In the genomic region with DNA sequence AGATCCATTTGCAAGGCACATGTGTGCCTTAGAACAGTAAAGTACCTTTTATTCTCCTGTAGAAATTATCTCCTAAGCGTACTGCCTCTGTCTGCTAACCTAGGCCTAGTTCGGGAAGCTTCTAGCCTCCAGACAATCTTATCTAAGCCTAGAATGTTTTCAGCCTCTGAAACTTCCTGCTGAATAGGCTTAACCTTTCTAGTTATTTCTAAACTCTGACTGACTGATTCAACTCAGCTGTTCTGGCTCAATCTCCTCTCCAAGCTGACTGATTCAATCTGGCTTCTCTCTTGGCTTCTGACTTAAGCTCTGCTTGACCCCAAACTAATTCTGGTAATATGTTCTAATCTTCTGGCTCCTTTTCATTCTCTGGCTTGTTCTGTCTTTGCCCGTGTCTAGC, we compare ENCODE assay signal across 29 mouse cellular contexts. TPM values are rescaled to one million over a fixed set of nuclear protein-coding genes. Genes with fewer than 3 reads are reported as not detected.
DNase-seq lines count a peak whose midpoint lies in the region; ATAC-seq and TF ChIP-seq lines count a peak whose summit lies in the region.
"Had no signal": no experiment of that assay in that cellular context is flagged by ENCODE, and none has a peak within 500 bp of the region (broad histone marks: within the 10 kb centered on the region; RNA-seq: fewer than 3 reads in every experiment).

No protein-coding gene starts in this region.

- peaks cover 40% of the 10 kb centered on the region for H3K4me1 ChIP-seq in liver, embryonic 11.5 days (replicated peaks; ENCODE audit: control insufficient read depth, insufficient read depth, low read length)
- H3K4me1 ChIP-seq in MEL (ENCODE audit: control insufficient read depth in 1 of 2, insufficient read depth in 2 of 2, low read length in 2 of 2) = peaks cover 11 to 43% of the 10 kb centered on the region in 2 experiments
- H3K4me1 ChIP-seq in liver, embryonic 13.5 days (replicated peaks) = peaks cover 63% of the 10 kb centered on the region
- peaks cover 33% of the 10 kb centered on the region for H3K4me1 ChIP-seq in liver, postnatal 0 days (ENCODE audit: insufficient read depth)
- no peaks in the 10 kb centered on the region for H3K4me1 ChIP-seq in stomach, postnatal 0 days (replicated peaks; ENCODE audit: control insufficient read depth, insufficient read depth)

- H3K4me3 ChIP-seq in liver, embryonic 11.5 days (ENCODE audit: low read depth, low read length) = no peak overlapping the region
- H3K4me3 ChIP-seq in MEL (ENCODE audit: control insufficient read depth in 1 of 2, insufficient read depth in 1 of 2, low read depth in 2 of 2, low read length in 2 of 2) = no peak overlapping the region
- H3K4me3 ChIP-seq in liver, embryonic 13.5 days (replicated peaks) = no peak overlapping the region
- no peak overlapping the region for H3K4me3 ChIP-seq in liver, postnatal 0 days (ENCODE audit: low read depth, low read length)
- no peak overlapping the region for H3K4me3 ChIP-seq in stomach, postnatal 0 days (ENCODE audit: low read depth, low read length)
- H3K4me3 ChIP-seq: embryonic facial prominence, embryonic 15.5 days; forebrain, embryonic 15.5 days; heart, embryonic 10.5 days; heart, embryonic 15.5 days; hindbrain, embryonic 13.5 days had no signal

- ATAC-seq in liver, embryonic 11.5 days (replicated peaks; ENCODE audit: low FRiP score) = no peak
- no peak for ATAC-seq in liver, embryonic 13.5 days (ENCODE audit: low read depth)
- ATAC-seq in liver, postnatal 0 days = no peak
- ATAC-seq in monocyte, adult 5-6 weeks (replicated peaks; ENCODE audit: insufficient number of reproducible peaks, low FRiP score, low TSS enrichment, poor library complexity, severe bottlenecking) = no peak
- no peak for ATAC-seq in stomach, postnatal 0 days (ENCODE audit: low FRiP score, low TSS enrichment)
- ATAC-seq: CD4-positive, CD25-positive, alpha-beta regulatory T cell, adult 4 months; forebrain, embryonic 15.5 days had no signal

- peak; percentile 33 to 41; a peak in 2 of 4 replicates for TF ChIP-seq EP300 in MEL (IDR thresholded peaks at IDR 0.05; ENCODE audit: low read depth in 1 of 2, low read length in 2 of 2)
- TF ChIP-seq EP300 in liver, postnatal 0 days (IDR thresholded peaks at IDR 0.05; ENCODE audit: low read depth) = no peak
- no peak for TF ChIP-seq EP300 in stomach, postnatal 0 days (optimal IDR thresholded peaks at IDR 0.05)

- TF ChIP-seq CTCF in MEL (IDR thresholded peaks at IDR 0.05 in 2 of 3, conservative IDR thresholded peaks at IDR 0.05 in 1 of 3; ENCODE audit: control insufficient read depth in 1 of 3, insufficient read depth in 1 of 3, low read depth in 2 of 3, low read length in 3 of 3, poor library complexity in 1 of 3, severe bottlenecking in 1 of 3) = no peak
- TF ChIP-seq CTCF in liver, postnatal 0 days (IDR thresholded peaks at IDR 0.05; ENCODE audit: low read depth) = no peak
- no peak for TF ChIP-seq CTCF in stomach, postnatal 0 days (IDR thresholded peaks at IDR 0.05; ENCODE audit: low read depth)

- no peak for DNase-seq in liver, embryonic 11.5 days (ENCODE audit: low spot score)
- DNase-seq in liver (no peak), MEL (ENCODE audit: low read depth, low spot score) (peak; percentile 72)
- DNase-seq in liver, embryonic 13.5 days = no peak
- no peak for DNase-seq in liver, postnatal 0 days
- DNase-seq in stomach, postnatal 0 days (ENCODE audit: low spot score) = no peak
- DNase-seq: adrenal gland, postnatal 10 days; B cell, adult 2 months; cerebellum, adult 11 months; cerebellum, adult 8-10 months; cerebellum, postnatal 14 days; embryo, embryonic 11 days; gastrocnemius, postnatal 10 days; heart, adult 18-20 months; heart, postnatal 14 days had no signal

- no peaks in the 10 kb centered on the region; the same call in 1 of the 2 replicates for H3K79me2 ChIP-seq in MEL (ENCODE audit: control insufficient read depth, insufficient read depth, low read length, poor library complexity)

- TF ChIP-seq POLR2A in MEL (IDR thresholded peaks at IDR 0.05; ENCODE audit: control insufficient read depth in 1 of 2, insufficient read depth in 1 of 2, low read depth in 1 of 2, low read length in 2 of 2, poor library complexity in 1 of 2) = no peak

- no peak overlapping the region for H3K4me2 ChIP-seq in liver, embryonic 11.5 days
- H3K4me2 ChIP-seq in liver, embryonic 13.5 days = no peak overlapping the region
- no peak overlapping the region for H3K4me2 ChIP-seq in liver, postnatal 0 days (ENCODE audit: low read depth, low read length)
- no peak overlapping the region for H3K4me2 ChIP-seq in stomach, postnatal 0 days (replicated peaks; ENCODE audit: low read depth)
- H3K4me2 ChIP-seq: embryonic facial prominence, embryonic 15.5 days; forebrain, embryonic 15.5 days; heart, embryonic 15.5 days; hindbrain, embryonic 13.5 days had no signal

- no peak overlapping the region for H3K9ac ChIP-seq in liver, embryonic 11.5 days (ENCODE audit: low read depth, low read length)
- no peak overlapping the region for H3K9ac ChIP-seq in MEL (ENCODE audit: control insufficient read depth, low read depth, low read length, poor library complexity, severe bottlenecking)
- no peak overlapping the region for H3K9ac ChIP-seq in liver, embryonic 13.5 days
- H3K9ac ChIP-seq in liver, postnatal 0 days (replicated peaks) = no peak overlapping the region
- H3K9ac ChIP-seq in stomach, postnatal 0 days (ENCODE audit: low read length) = no peak overlapping the region
- H3K9ac ChIP-seq: embryonic facial prominence, embryonic 15.5 days; forebrain, embryonic 15.5 days; heart, embryonic 15.5 days; hindbrain, embryonic 13.5 days had no signal

- H3K27ac ChIP-seq in liver, embryonic 11.5 days (ENCODE audit: low read depth, low read length) = peak overlapping the region; percentile 70; the same call in 1 of the 2 replicates
- H3K27ac ChIP-seq in MEL (ENCODE audit: control insufficient read depth, low read depth, low read length) = peak overlapping the region; percentile 30
- H3K27ac ChIP-seq in liver, embryonic 13.5 days = peak overlapping the region; percentile 67
- peak overlapping the region; percentile 13; the same call in 1 of the 2 replicates for H3K27ac ChIP-seq in liver, postnatal 0 days (ENCODE audit: low read depth)
- no peak overlapping the region for H3K27ac ChIP-seq in stomach, postnatal 0 days (replicated peaks)
- H3K27ac ChIP-seq: embryonic facial prominence, embryonic 15.5 days; forebrain, embryonic 15.5 days; heart, embryonic 10.5 days; heart, embryonic 15.5 days; hindbrain, embryonic 13.5 days had no signal

- no peaks in the 10 kb centered on the region for H3K27me3 ChIP-seq in liver, embryonic 11.5 days (replicated peaks; ENCODE audit: control insufficient read depth, insufficient read depth, low read length)
- no peaks in the 10 kb centered on the region for H3K27me3 ChIP-seq in MEL (ENCODE audit: control insufficient read depth in 1 of 2, insufficient read depth in 2 of 2, low read length in 2 of 2)
- no peaks in the 10 kb centered on the region for H3K27me3 ChIP-seq in liver, embryonic 13.5 days
- H3K27me3 ChIP-seq in liver, postnatal 0 days (ENCODE audit: insufficient read depth, low read length) = no peaks in the 10 kb centered on the region
- H3K27me3 ChIP-seq in stomach, postnatal 0 days (ENCODE audit: control insufficient read depth, insufficient read depth, low read length) = no peaks in the 10 kb centered on the region
- H3K27me3 ChIP-seq: embryonic facial prominence, embryonic 15.5 days; forebrain, embryonic 15.5 days; heart, embryonic 15.5 days; hindbrain, embryonic 13.5 days had no signal

- WGBS in liver, embryonic 11.5 days = 50% methylated on average over 3 of the region's 3 CpGs
- 38% methylated on average over 3 of the region's 3 CpGs for WGBS in liver, embryonic 13.5 days (ENCODE audit: insufficient replicate concordance)
- WGBS in liver, postnatal 0 days (ENCODE audit: insufficient replicate concordance) = 48% methylated on average over 3 of the region's 3 CpGs
- WGBS in stomach, postnatal 0 days = 39% methylated on average over 3 of the region's 3 CpGs

- H3K36me3 ChIP-seq in liver, embryonic 11.5 days (ENCODE audit: control insufficient read depth, insufficient read depth, low read length) = no peaks in the 10 kb centered on the region
- H3K36me3 ChIP-seq in MEL (ENCODE audit: control insufficient read depth in 1 of 2, insufficient read depth in 2 of 2, low read length in 2 of 2) = peaks cover 0 to 31% of the 10 kb centered on the region in 2 experiments; a peak in 2 of 4 replicates
- H3K36me3 ChIP-seq in liver, embryonic 13.5 days = no peaks in the 10 kb centered on the region
- no peaks in the 10 kb centered on the region for H3K36me3 ChIP-seq in liver, postnatal 0 days (replicated peaks; ENCODE audit: insufficient read depth, low read length)
- no peaks in the 10 kb centered on the region for H3K36me3 ChIP-seq in stomach, postnatal 0 days (ENCODE audit: control insufficient read depth, insufficient read depth, low read length)
- H3K36me3 ChIP-seq: embryonic facial prominence, embryonic 15.5 days; forebrain, embryonic 15.5 days; heart, embryonic 10.5 days; heart, embryonic 15.5 days; hindbrain, embryonic 13.5 days had no signal

- no peaks in the 10 kb centered on the region for H3K9me3 ChIP-seq in liver, embryonic 11.5 days (ENCODE audit: control insufficient read depth, low read length)
- H3K9me3 ChIP-seq in MEL (replicated peaks; ENCODE audit: insufficient read depth, low read length) = no peaks in the 10 kb centered on the region
- no peaks in the 10 kb centered on the region for H3K9me3 ChIP-seq in liver, embryonic 13.5 days (replicated peaks)
- H3K9me3 ChIP-seq in liver, postnatal 0 days (ENCODE audit: low read length) = no peaks in the 10 kb centered on the region
- H3K9me3 ChIP-seq in stomach, postnatal 0 days (ENCODE audit: control insufficient read depth, low read length) = no peaks in the 10 kb centered on the region
- H3K9me3 ChIP-seq: embryonic facial prominence, embryonic 15.5 days; forebrain, embryonic 15.5 days; heart, embryonic 10.5 days; heart, embryonic 15.5 days; hindbrain, embryonic 13.5 days had no signal

- no peak for TF ChIP-seq RAD21 in MEL (IDR thresholded peaks at IDR 0.05; ENCODE audit: low read depth, low read length)

RNA-seq across cellular contexts. Expression of a gene that starts 2.7 kb away (rescaled TPM):
- polyA plus RNA-seq in liver, embryonic 11.5 days (2014; fragmentation: Nextera tagmentation; extraction: Ambion mirVana) = not detected in 2 replicates
- total RNA-seq in MEL (2012; rRNA removed) = not detected in 2 replicates
- polyA plus RNA-seq in MEL (2012; ENCODE audit: insufficient read depth in 1 of 2, insufficient read length in 2 of 2, low read depth in 1 of 2, low replicate concordance in 2 of 2, missing spikeins in 1 of 2) = not detected
- polyA plus RNA-seq in liver, embryonic 13.5 days (2015; fragmentation: Nextera tagmentation; extraction: Ambion mirVana) = not detected in 2 replicates
- polyA plus RNA-seq in liver, postnatal 0 days (2015; fragmentation: Nextera tagmentation; extraction: Ambion mirVana) = not detected in 2 replicates
- total RNA-seq in monocyte, adult 5-6 weeks (2017) = not detected in 3 replicates
- not detected in 2 replicates for polyA plus RNA-seq in stomach, postnatal 0 days (2015; fragmentation: Nextera tagmentation; extraction: Ambion mirVana)
- total RNA-seq: adrenal gland, postnatal 10 days; adrenal gland, postnatal 4 days; common myeloid progenitor, adult 5-6 weeks; gastrocnemius, postnatal 10 days; gastrocnemius, postnatal 4 days; heart, adult 18-20 months; heart, postnatal 14 days; hematopoietic stem cell, adult 5-6 weeks had no signal
- polyA plus RNA-seq: brain, embryonic 14.5 days; CD4-positive, CD25-positive, alpha-beta regulatory T cell, adult 4 months; embryonic facial prominence, embryonic 11.5 days; embryonic facial prominence, embryonic 15.5 days; forebrain, embryonic 11.5 days; forebrain, embryonic 15.5 days; heart, embryonic 10.5 days; heart, embryonic 15.5 days; hindbrain, embryonic 13.5 days had no signal

RNA-seq across cellular contexts. Expression of a gene that starts 23.1 kb away (rescaled TPM):
- 46.2 and 46.9 TPM in 2 replicates for polyA plus RNA-seq in liver, embryonic 11.5 days (2014; fragmentation: Nextera tagmentation; extraction: Ambion mirVana)
- 53.5 and 59.9 TPM in 2 replicates for total RNA-seq in MEL (2012; rRNA removed)
- 10 to 100 TPM in 1 of 2 experiments, not detected in 1; 61.7 TPM for polyA plus RNA-seq in MEL (2012; ENCODE audit: insufficient read depth in 1 of 2, insufficient read length in 2 of 2, low read depth in 1 of 2, low replicate concordance in 2 of 2, missing spikeins in 1 of 2)
- 23.7 and 28.4 TPM in 2 replicates for polyA plus RNA-seq in liver, embryonic 13.5 days (2015; fragmentation: Nextera tagmentation; extraction: Ambion mirVana)
- polyA plus RNA-seq in liver, postnatal 0 days (2015; fragmentation: Nextera tagmentation; extraction: Ambion mirVana) = 7.7 and 9.3 TPM in 2 replicates
- total RNA-seq in monocyte, adult 5-6 weeks (2017) = 10.0 to 17.4 TPM (median 12.2 TPM) in 3 replicates
- polyA plus RNA-seq in stomach, postnatal 0 days (2015; fragmentation: Nextera tagmentation; extraction: Ambion mirVana) = 14.9 and 15.0 TPM in 2 replicates

RNA-seq across cellular contexts. Expression of a gene that starts 29.3 kb away (rescaled TPM):
- 16.1 and 18.2 TPM in 2 replicates for polyA plus RNA-seq in liver, embryonic 11.5 days (2014; fragmentation: Nextera tagmentation; extraction: Ambion mirVana)
- total RNA-seq in MEL (2012; rRNA removed) = 52.7 and 60.9 TPM in 2 replicates
- polyA plus RNA-seq in MEL (2012; ENCODE audit: insufficient read depth in 1 of 2, insufficient read length in 2 of 2, low read depth in 1 of 2, low replicate concordance in 2 of 2, missing spikeins in 1 of 2) = 10 to 100 TPM in 1 of 2 experiments, not detected in 1; 46.5 TPM
- 8.0 and 8.3 TPM in 2 replicates for polyA plus RNA-seq in liver, embryonic 13.5 days (2015; fragmentation: Nextera tagmentation; extraction: Ambion mirVana)
- polyA plus RNA-seq in liver, postnatal 0 days (2015; fragmentation: Nextera tagmentation; extraction: Ambion mirVana) = 5.3 and 6.4 TPM in 2 replicates
- total RNA-seq in monocyte, adult 5-6 weeks (2017) = 121 to 139 TPM (median 122 TPM) in 3 replicates
- polyA plus RNA-seq in stomach, postnatal 0 days (2015; fragmentation: Nextera tagmentation; extraction: Ambion mirVana) = 7.4 and 8.4 TPM in 2 replicates
